Mouse (Mus musculus): ENCODE results near the gene Zfp985.

Gene Zfp985

DNA sequence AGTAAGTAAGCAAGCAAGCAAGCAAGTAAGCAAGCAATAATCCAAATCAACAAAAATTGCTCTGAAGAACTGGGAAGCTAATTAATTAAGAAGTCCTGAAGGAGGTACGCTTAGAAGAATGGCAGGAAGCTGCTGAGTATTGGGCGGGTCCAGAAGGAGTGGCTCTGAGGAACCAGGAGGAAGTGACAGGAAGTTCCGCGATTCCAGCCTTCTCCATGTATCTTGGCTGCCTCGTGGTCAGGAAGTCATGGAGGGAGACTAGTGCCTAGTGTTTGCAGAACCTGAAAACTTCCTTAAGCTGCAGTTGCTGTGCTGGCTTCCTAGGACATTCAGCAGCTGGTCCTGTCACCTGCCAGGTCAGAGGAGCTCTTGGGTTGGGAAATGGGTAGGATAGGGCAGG is at the start of gene Zfp985:
Zfp985 (plus strand) TSS at position 207 of the 400 bp plus-strand sequence.
- 70% methylated on average over 5 of the region's 5 CpGs for WGBS

DNA sequence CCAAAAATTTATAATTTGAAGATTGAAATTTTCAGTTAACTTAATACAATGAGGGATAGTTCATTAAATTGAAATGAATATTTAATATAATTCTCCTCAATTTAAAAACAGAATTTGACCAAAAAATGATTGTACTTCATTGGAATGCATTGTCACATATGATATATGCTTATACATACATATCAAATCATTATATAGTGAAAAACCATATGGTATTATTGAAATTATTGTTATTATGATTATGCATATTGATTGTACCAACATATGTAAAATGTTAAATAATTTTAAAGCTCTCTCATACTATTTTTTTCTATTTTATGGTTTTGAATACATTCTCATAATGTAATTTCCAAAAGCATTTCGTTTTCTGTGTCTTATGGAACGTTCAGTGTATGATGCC is 43.9 kb upstream of the Zfp985 start:
- 78% methylated on average over 2 of the region's 2 CpGs for WGBS

DNA sequence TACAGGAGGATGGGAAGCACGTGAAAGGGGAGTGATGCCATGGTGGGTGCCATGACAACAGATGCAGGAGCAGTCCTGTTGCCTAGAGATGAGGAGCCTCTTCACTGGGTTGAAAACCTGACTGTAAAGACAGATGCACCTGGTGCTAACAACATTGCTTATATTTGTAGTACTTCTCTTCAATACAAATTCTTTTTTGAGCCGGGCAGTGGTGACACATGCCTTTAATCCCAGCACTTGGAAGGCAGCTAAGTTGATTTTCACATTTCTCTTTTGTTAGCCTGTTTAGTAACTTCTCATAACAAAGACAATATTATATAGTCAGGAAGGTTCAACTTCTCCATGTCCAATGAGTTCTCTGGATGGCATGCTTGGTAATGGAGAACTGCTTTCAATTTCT is 34.1 kb upstream of the Zfp985 start:
- WGBS: 64% methylated on average over 2 of the region's 2 CpGs

DNA sequence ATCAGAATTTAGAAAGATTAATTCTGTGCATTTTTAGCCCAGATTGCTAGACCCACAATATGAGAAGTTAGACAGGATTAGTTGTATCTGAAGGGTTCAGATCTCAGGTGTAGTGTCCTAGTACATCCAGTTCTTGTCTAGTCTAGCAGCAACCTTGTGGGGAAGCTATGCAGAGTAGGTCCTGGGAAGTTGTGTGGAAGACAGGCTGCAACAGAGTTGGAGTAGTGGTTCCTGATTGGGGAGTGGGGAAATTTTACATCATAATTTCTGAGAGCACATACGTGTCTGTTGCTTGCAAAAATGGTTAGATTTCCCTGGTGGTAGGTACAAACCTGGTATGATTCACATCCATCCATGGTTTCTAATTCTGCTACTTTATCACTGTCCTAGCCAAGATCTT is 28.0 kb upstream of the Zfp985 start:
- WGBS: 84% methylated on average over 1 of the region's 1 CpGs

GRCm38 (mm10) chr4:147530366-147530765 is 22.7 kb upstream of the Zfp985 start:
- 85% methylated on average over 1 of the region's 1 CpGs for WGBS

GRCm38 (mm10) chr4:147537702-147538101 is 15.4 kb upstream of the Zfp985 start:
- 78% methylated on average over 2 of the region's 2 CpGs for WGBS

GRCm38 (mm10) chr4:147539918-147540317 is 13.2 kb upstream of the Zfp985 start, which contains the start of gene Gm16503:
TSS of gene Gm16503 (plus strand) at chr4:147540218.
- 83% methylated on average over 3 of the region's 3 CpGs for WGBS

GRCm38 (mm10) chr4:147554361-147554760 is 1.3 kb downstream of the Zfp985 start:
- 71% methylated on average over 2 of the region's 2 CpGs for WGBS

DNA sequence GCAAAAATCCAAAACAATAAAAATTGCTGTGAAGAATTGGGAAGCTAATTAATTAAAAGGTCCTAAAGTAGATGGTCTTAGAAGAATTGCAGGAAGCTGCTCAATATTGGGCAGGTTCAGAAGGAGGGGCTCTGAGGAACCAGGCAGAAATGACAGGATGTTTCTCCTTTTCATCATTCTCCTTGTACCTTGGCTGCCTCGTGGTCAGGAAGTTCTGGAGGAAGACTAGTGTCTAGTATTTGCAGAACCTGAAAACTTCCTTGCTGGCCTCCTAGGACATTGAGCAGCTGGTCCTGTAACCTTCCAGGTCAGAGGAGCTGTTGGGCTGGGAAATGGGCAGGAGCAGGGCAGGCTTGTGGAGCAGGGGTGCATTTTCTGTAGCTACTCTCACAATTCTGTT is 3.8 kb downstream of the Zfp985 start:
- WGBS: 34% methylated on average over 1 of the region's 1 CpGs

DNA sequence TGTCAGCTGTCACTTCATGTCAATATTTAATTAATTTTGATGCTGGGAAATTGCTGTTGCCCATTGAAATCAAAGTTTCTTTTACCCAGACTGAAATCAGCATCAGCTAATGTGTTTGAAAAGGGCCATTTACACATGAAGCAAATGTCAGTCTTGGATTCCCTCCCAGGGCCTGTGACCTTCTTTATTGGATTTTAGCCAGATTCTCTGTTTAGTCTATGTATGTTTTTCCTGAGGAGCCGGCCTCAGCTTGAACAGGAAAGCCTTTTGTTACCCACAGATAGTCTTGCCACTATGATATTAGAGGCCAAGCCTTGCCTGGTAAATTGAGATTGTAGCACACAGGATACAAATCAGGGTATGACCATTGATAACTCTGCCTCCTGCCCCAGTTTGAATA is 6.0 kb downstream of the Zfp985 start:
- 46% methylated on average over 1 of the region's 1 CpGs for WGBS

DNA sequence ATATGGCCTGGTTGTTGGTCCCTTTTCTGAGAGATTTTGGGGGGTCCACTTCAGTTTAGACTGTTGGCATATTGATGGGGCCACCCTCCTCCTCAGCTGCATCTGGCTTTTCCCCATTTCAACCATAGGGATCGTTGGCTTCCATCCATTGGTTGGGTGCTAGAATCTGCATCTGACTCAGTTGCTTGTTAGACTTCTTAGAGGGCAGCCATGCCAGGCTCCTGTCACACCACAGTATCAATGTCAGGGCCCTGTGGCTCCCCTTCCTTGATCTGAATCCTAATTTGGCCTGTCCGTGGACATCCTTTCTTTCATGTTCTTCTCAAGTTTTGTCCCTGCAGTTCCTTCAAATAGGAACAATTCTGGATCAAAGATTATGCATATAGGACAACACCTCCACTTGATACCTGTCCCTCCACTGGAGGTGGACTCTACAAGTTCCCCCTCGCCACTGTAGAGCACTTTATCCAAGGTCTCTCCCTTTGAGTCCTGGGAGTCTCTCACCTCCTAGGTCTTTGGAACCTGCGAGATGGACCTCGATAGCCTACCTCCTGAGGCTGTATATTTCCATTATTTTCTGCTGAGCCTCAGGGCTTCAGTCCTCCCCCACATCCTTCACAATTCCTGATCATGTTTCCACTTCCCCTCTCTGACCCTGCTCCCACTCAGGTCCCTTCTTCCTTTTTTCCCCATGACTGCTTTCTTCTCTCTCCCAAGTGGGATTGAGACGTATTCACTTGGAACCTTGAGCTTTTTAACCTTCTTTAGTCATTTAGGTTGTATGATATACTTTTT is 12.5 kb downstream of the Zfp985 start:
- 68% methylated on average over 6 of the region's 6 CpGs for WGBS

DNA sequence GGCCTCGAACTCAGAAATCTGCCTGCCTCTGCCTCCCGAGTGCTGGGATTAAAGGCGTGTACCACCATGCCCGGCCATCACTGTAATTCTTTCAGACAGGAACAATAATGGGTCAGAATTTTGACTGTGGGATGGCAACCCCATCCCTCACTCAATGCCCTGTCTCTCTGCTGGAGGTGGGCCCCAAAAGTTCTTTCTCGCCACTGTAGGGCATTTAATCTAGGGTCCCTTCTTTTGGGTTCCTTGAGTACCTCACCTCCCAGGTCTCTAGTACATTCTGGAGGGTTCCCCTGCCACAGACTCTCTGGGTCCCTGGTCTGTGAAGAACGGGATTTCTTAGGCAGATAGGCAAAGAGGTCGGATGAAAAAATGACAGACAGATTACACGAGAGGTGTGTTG is 18.1 kb downstream of the Zfp985 start:
- WGBS: 84% methylated on average over 8 of the region's 8 CpGs

DNA sequence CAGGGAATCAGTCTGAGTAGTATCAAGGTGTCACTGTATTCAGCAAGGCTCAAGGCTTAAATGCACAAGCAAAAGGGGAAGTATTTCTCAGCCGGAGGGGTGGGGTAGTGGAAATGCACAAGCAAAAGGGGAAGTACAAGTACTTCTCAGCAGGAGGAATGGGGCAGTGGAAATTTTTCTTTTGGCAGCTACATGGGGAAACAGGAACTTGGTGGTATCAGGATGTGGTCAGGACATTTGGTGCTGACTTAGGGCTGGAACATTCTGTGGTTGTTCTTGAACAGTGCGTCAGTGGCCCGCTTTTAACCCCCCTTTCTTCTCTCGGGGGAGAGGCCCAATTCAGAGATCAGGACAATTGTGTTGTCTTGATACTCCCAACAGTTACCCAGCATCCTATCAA is 26.3 kb downstream of the Zfp985 start:
- 92% methylated on average over 4 of the region's 4 CpGs for WGBS

GRCm38 (mm10) chr4:147586511-147587473 is 33.7 kb downstream of the Zfp985 start:
- 61% methylated on average over 1 of the region's 1 CpGs for WGBS

DNA sequence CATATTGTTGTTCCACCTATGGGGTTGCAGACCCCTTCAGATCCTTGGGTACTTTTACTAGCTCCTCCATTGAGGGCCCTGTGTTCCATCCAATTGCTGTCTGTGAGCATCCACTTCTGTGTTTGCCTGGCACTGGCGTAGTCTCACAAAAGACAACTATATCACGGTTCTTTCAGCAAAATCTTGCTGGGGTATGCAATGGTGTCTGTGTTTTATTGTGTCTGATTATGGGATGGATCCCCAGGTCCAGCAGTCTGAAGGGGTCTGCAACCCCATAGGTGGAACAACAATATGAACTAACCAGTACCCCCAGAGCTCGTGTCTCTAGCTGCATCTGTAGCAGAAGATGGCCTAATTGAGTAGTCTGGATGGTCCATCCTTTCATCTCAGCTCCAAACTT is 41.6 kb downstream of the Zfp985 start:
- 79% methylated on average over 3 of the region's 3 CpGs for WGBS

- 61% methylated on average over 1 of the region's 1 CpGs for WGBS
Measured at GRCm38 (mm10) chr4:147597685-147598084, 44.6 kb downstream of the Zfp985 start.

DNA sequence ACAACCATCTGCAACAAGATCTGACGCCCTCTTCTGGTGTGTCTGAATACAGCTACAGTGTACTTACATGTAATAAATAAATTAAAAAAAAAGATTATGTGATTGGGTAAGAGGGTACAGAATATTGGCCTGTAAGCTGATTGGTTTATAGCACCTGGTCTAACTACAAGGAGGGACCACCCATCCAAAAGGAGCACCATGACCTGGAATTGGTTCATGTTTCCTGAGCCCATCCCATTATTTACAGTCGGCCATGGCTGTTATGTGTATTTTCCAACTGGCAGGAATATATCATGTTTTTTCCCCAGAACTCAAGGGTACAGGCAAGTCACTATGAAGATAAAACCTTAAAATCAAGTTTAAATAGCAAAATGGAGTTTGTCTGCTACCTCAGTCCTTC is 45.8 kb downstream of the Zfp985 start:
- 54% methylated on average over 2 of the region's 2 CpGs for WGBS

DNA sequence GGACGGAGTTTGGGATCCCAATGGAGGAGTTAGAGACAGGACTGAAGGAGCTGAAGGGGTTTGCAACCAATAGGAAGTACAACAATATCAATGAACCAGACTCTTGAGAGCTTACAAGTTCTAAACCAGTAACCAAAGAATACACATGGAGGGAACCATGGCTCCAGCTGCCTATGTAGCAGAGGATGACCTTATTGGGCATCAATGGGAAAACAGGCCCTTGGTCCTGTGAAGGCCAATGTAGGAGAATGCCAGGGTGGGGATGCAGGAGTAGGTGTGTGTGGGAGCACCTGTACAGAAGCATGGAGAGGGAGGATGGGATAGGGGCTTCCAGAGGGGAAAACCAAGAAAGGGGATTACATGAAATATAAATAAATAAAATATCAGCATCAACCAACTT is 48.8 kb downstream of the Zfp985 start:
- WGBS: 51% methylated on average over 1 of the region's 1 CpGs

- WGBS: 74% methylated on average over 4 of the region's 4 CpGs
Measured at GRCm38 (mm10) chr4:147603806-147604205, 50.7 kb downstream of the Zfp985 start.

DNA sequence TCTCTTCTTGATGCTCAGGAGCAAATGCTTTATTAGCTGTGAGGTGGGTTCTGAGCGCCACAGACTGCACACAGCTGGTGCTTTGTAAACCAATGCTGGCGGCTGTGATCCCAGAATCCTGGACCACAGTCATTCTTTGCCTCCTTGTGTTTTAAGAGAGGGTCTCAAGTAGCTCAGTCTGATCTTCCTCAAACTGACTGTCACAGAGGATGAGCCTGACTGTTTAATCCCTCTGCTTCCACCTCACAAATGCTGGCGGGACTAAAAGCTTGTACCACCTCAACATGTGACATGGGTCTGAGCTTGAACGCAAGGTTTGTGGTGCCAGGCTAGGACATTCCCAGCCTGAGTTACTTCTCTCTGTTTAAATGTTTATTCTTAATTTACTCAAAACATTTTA is 52.4 kb downstream of the Zfp985 start:
- 83% methylated on average over 4 of the region's 4 CpGs for WGBS

DNA sequence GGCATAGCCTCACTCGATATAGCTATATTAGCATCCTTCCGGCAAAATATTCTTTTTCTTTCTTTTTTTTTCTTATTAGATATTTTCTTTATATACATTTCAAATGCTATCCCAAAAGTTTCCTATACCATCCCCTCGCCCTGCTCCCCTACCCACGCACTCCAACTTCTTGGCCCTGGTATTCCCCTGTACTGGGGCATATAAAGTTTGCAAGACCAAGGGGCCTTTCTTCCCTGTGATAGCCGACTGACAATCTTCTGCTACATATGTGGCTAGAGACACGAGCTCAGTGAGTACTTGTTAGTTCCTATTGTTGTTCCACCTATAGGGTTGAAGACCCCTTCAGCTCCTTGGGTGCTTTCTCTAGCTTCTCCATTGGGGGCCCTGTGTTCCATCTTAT is 53.4 kb downstream of the Zfp985 start:
- WGBS: 85% methylated on average over 6 of the region's 6 CpGs

DNA sequence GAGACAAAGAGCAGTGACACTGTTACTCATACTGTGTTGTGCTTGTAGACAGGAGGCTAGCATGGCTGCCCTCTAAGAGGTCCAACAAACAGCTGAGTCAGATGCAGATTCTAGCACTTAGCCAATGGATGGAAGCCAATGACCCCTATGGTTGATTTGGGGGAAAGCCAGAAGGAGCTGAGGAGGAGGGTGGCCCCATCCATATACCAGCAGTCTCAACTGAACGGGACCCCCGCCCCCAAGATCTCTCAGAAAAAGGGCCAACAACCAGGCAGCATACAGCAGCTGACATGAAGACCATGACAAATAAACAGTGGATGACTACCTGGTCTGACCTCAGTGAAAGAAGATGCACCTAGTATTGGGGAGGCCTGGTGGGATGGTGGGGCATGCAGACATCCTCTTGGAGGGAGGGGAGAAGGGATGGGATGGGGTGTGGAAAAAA is 80.8 kb downstream of the Zfp985 start:
- no CpG with 5 or more reads among the region's 2 CpGs for WGBS
